Mouse (Mus musculus) embryonic fibroblast, embryonic 13.5 days (primary cell): ENCODE results near the gene AI481877. TPM values are rescaled to one million over a fixed set of nuclear protein-coding genes. Genes with fewer than 3 reads are reported as not detected.

Experiments
- H3K27ac ChIP-seq: 2 replicates; pipeline ENCODE4 v1.5.1; 2012; ENCODE audit warnings: low read length, control low read depth, inconsistent platforms; ENCODE audit not compliant: insufficient read depth
- H3K4me1 ChIP-seq: 2 replicates; pipeline ENCODE4 v1.6.1; 2011; ENCODE audit warnings: low read length; ENCODE audit not compliant: control insufficient read depth, insufficient read depth
- H3K4me3 ChIP-seq: 2 replicates; pipeline ENCODE4 v1.5.1; 2011; ENCODE audit warnings: mild to moderate bottlenecking, control low read depth, low read length; ENCODE audit not compliant: insufficient read depth
- CTCF ChIP-seq: IDR thresholded peaks from 2 replicates; pipeline ENCODE4 v1.5.1; 2011; ENCODE audit warnings: mild to moderate bottlenecking, control low read depth, low read length, moderate library complexity, borderline replicate concordance; ENCODE audit not compliant: insufficient read depth
- POLR2A ChIP-seq: IDR thresholded peaks from 2 replicates; pipeline ENCODE4 v1.6.1; 2011; ENCODE audit warnings: low read depth, mild to moderate bottlenecking, control low read depth, low read length, moderate library complexity
- polyA plus RNA-seq: library from polyadenylated mRNA; stranded (reverse); fragments of >200 nt; gene quantifications from 2 replicates; pipeline ENCODE4 v1.2.4, GENCODE M21; 2011; ENCODE audit warnings: low read depth; ENCODE audit not compliant: missing spikeins, insufficient read length

Gene AI481877
- polyA plus RNA-seq, 1 experiment, result not detected

DNA sequence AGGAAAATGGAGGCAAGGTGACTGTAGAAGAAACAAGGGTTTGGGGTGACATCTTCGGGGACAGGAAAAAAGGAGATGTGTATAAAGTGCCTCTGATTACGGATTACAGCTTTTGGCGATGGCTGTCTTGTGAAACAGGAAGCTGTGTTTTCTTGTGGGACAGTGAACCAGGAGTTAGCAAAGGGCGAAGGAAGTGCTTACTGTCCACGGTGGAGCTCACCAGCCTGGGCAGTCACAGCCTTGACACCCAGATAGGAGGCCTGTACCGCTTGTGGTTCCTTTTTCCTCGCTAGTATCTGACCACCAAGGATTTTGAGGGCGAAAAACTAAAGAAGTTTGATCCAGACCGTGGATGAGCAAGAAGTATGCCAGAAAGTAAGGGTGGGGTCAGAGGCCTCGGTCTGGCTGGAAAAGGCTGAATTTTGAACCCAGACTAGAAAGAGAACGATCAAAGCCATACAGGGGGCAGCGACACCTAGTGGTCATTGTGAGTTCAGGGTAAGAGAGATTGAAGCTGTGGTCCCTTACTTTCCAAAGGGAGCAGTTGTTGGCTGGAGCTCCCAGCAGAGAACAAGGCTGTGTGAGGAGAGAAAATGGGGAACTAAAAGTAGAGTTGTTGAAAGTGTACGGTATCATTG lies 102.2 kb downstream of the AI481877 start:
- TF ChIP-seq POLR2A (no peak), CTCF (no peak)
- H3K4me3 ChIP-seq, result no peak overlapping the region
- no peak overlapping the region for H3K27ac ChIP-seq
- no peaks in the 10 kb centered on the region for H3K4me1 ChIP-seq

DNA sequence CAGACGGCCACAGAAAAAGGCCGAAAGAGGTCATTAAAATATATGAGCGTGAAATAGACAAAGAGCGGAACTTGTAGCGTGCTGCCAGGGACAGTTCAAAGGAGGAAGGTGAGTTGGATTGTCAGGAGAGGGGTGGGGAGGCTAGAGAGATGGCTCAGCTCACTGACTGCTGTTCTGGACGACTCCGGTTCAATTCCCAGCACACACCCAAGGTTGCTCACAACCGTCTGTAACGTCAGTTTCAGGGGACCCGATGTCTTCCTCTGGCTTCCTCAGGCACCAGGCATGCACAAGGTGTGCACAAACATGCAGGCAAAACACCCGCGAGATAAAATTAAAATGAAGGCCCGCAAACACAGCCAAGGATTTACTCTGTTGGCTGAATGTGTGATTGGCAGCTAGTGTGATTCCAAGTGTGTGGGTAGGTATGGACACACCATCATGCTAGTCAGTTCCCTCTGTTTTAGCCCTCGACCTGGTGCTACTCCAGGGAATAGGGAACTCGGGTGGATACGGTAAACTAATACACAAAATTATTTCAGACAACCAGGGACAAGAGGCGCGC lies 102.9 kb downstream of the AI481877 start:
- H3K4me3 ChIP-seq, result peak overlapping the region; percentile 60
- H3K27ac ChIP-seq, result no peak overlapping the region
- no peaks in the 10 kb centered on the region for H3K4me1 ChIP-seq
- no peak for TF ChIP-seq POLR2A
- no peak for TF ChIP-seq CTCF

DNA sequence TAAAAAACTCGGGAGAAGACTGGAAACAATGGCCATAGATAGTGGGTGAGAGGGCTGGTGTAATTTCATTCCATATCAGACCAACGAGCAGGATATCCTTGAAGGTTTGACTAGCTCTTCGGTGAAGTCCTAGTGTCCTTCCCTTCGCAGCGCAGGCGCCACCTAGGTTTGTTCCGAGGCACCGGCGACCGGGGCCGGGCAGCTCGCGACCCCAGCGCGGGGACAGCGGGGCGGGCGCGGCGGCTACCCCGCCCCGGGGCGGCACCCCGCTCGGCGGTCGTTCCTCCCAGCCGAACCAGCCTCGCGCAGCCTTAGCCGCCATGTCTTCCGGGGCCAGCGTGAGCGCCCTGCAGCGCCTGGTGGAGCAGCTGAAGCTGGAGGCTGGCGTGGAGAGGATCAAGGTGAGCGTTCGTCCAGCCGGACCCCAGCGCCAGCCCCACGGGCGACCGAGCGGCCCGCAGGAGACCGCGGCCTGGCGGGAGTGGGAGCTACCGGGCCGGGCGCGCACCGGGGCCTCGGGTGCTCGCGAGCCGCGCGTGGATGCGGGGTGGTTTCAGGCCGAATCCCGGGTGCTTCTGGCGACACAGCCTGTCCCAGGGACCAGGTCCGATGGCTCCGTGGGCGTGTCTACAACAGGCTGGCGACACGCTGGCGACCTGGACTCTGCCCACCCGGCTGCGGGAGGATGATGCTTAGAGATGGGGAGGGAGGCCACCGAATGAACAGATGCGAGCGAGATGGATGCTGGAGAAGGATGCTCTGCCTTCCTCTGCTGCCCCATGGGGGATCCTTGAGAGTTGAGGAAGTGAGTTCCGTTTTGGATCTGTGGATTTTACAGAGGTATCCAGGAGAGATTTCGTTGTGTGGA lies 103.6 kb downstream of the AI481877 start, which contains the start of gene Gng10:
Gene Gng10 (plus strand): TSS at position 171 of the 868 bp plus-strand sequence.
- TF ChIP-seq CTCF (no peak), POLR2A (peak; percentile 81)
- H3K4me1 ChIP-seq, result no peaks in the 10 kb centered on the region
- peak within 1 kb of the TSS; percentile 28; the same call in 1 of the 2 replicates for H3K27ac ChIP-seq
- peak within 1 kb of the TSS; percentile 60 for H3K4me3 ChIP-seq

DNA sequence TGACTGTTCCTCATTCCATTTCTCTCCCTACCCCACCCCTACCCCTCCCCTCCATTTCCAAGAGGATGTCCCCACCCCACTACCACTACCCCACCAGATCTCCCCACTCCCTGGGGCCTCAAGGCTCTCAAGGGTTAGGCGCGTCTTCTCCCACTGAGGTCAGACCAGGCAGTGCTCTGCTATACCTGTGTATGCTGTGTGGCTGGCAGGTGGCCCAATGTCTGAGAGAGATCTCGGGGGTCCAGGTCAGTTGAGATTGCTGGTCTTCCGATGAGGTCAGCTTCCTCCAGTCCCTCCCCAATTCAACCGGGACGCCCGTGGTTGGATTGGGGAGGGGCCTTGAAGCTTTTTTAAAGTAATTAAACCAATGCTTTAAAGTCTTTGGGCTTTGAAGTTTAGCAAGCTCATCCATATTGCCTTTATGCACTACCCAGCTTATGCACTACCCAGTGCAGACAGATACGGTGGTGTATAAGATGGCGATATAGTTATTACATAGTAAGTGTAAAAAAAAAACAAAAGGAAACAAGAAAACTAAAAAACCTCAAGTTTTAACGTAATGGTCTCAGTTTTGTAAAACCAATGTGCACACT lies 104.4 kb downstream of the AI481877 start:
- no peak overlapping the region for H3K27ac ChIP-seq
- no peaks in the 10 kb centered on the region for H3K4me1 ChIP-seq
- H3K4me3 ChIP-seq, result peak overlapping the region; percentile 60
- TF ChIP-seq CTCF, result no peak
- no peak for TF ChIP-seq POLR2A

DNA sequence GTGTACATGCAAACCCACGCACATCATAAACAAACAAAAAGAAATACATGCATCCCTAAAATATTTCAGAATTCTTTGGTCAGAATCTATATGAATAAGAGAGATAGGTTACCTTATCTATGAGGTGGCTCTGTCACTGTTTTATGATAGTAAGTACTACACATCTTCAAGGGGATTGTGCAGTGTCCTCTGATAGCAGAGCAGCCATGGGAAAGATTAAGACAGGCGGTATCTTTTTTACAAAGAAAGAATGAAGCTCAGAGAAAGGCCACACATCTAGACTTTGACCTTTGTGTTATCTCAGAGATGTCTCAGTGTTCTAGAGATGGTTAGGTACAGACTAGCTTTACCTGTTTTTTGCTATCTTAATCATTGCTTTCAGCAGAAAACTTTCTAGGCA lies 121.9 kb downstream of the AI481877 start:
- Histone ChIP-seq H3K4me1 (no peaks in the 10 kb centered on the region), H3K27ac (no peak overlapping the region), H3K4me3 (no peak overlapping the region)
- no peak for TF ChIP-seq CTCF
- no peak for TF ChIP-seq POLR2A

DNA sequence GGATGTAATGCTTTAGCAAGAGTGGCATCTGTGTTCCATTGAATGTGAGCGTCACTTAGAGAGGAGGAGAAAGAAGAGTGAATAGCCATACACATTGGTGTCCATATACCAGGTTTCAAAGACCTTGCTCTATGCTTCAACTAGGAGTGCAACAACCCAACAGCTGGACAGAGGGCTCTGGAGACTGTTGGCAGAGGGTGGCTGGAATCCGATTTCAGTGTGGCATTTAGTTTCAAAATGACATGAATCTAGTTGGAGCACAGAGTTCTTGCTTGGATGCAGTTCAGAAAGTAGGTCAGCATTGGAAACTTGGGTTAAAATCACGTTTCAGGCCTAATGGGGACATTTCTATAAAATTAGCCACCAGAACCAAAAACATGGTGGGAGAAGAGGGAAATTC lies 123.6 kb downstream of the AI481877 start:
- no peak for TF ChIP-seq CTCF
- TF ChIP-seq POLR2A, result no peak
- H3K4me1 ChIP-seq, result no peaks in the 10 kb centered on the region
- no peak overlapping the region for H3K27ac ChIP-seq
- H3K4me3 ChIP-seq, result no peak overlapping the region

DNA sequence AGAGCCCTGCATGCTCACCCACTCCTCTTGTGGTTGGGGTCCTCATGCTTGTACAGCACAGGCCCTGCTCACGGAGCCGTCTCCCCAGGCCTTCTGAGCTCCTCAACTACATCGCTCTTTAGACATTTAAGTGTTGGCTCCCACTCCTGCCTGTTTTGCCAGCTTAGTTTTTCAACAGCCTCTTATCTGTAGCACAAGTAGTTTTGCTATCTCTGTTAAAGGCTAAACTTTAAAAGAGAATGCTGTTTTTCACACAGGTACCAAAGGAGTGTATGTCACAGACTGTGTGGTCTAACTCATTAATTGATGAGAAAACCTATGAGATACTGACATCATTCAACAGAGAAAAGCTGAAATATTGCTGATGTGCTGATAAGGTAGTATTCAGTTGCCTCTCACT lies 127.3 kb downstream of the AI481877 start:
- Histone ChIP-seq H3K27ac (no peak overlapping the region), H3K4me3 (no peak overlapping the region), H3K4me1 (peaks cover 10% of the 10 kb centered on the region)
- TF ChIP-seq POLR2A, result no peak
- no peak for TF ChIP-seq CTCF

DNA sequence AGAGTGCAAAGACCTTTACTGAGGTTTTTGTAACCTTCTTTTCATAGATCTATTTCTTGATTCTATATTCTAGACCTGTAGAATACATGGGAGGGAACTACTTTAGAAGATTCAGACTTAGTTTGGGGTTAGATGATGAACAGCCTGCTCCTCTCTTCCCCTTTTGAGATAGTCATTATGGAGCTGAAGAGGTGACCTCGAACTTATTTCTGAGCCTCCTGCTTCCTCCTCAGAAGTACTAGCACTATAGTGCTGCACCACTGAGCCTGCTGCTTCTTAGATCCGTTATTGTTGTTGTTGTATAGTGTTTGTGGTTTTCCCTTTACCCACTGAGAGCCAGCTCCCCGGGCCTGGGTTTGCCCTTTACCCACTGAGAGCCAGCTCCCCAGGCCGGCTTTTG lies 129.1 kb downstream of the AI481877 start:
- Histone ChIP-seq H3K27ac (no peak overlapping the region), H3K4me3 (no peak overlapping the region), H3K4me1 (peaks cover 13% of the 10 kb centered on the region)
- TF ChIP-seq POLR2A (no peak), CTCF (no peak)

DNA sequence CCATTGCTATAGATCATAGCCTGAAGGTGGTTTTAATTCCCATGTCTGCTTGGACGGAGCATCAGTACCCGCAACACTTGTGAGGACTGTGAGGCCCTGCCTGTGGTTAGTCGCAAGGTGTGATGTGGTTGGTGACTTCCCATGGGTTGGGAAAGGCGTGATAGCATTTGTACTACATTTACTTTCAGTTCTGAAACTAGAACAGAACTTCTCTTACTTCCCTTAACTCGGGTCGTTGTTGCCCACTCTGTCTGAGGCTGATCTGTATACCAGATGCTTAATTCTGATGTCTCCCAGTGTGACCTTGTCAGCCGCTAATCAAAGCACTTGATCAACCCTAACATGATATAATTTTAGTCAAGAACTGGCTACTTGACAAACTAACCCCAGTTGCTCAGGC lies 129.6 kb downstream of the AI481877 start:
- H3K4me3 ChIP-seq, result no peak overlapping the region
- H3K4me1 ChIP-seq, result peaks cover 13% of the 10 kb centered on the region
- no peak overlapping the region for H3K27ac ChIP-seq
- no peak for TF ChIP-seq CTCF
- TF ChIP-seq POLR2A, result no peak
